Mouse (Mus musculus) forebrain, embryonic 11.5 days (tissue): Measurements from ENCODE around the gene Slco3a1. TPM values are rescaled to one million over a fixed set of nuclear protein-coding genes. Genes with fewer than 3 reads are reported as not detected.

Source experiments
- ATAC-seq: fragments of 200-750 bp; cut with Nextera tagmentation; replicated peaks from 2 replicates; pipeline ENCODE4 v1.8.0; 2017; ENCODE audit warnings: moderate TSS enrichment; ENCODE audit not compliant: low FRiP score
- DNase-seq: peaks from one replicate; pipeline ENCODE4 v3.0.0-alpha.2; 2017; ENCODE audit warnings: low spot score
- H3K27ac ChIP-seq: fragments of 300-500 bp; sonication (generic); 2 replicates; pipeline ENCODE4 v1.5.1; 2014; ENCODE audit warnings: low read depth, low read length
- H3K27me3 ChIP-seq: fragments of 300-500 bp; sonication (generic); 2 replicates; pipeline ENCODE4 v1.6.1; 2014; ENCODE audit warnings: mild to moderate bottlenecking, low read length, mixed read lengths; ENCODE audit not compliant: control insufficient read depth, insufficient read depth
- H3K36me3 ChIP-seq: fragments of 300-500 bp; sonication (generic); 2 replicates; pipeline ENCODE4 v1.6.1; 2014; ENCODE audit warnings: mild to moderate bottlenecking, low read length, moderate library complexity, mixed read lengths; ENCODE audit not compliant: control insufficient read depth, insufficient read depth
- H3K4me1 ChIP-seq: fragments of 300-500 bp; sonication (generic); replicated peaks from 2 replicates; pipeline ENCODE4 v1.6.1; 2014; ENCODE audit warnings: low read length, mixed read lengths; ENCODE audit not compliant: control insufficient read depth, insufficient read depth
- H3K4me2 ChIP-seq: fragments of 300-500 bp; sonication (generic); 2 replicates; pipeline ENCODE4 v1.6.1; 2014; ENCODE audit warnings: low read depth, mild to moderate bottlenecking, low read length, moderate library complexity, mixed read lengths; ENCODE audit not compliant: severe bottlenecking
- H3K4me3 ChIP-seq: fragments of 300-500 bp; sonication (generic); 2 replicates; pipeline ENCODE4 v1.5.1; 2014; ENCODE audit warnings: low read depth, low read length
- H3K9ac ChIP-seq: fragments of 300-500 bp; sonication (generic); 2 replicates; pipeline ENCODE4 v1.6.1; 2014; ENCODE audit warnings: low read length
- H3K9me3 ChIP-seq: fragments of 300-500 bp; sonication (generic); 2 replicates; pipeline ENCODE4 v1.6.1; 2016; ENCODE audit warnings: low read length, mixed read lengths; ENCODE audit not compliant: control insufficient read depth
- WGBS: fragments of 180-500 bp; shearing (Covaris S2); extraction: QIAGEN DNeasy Blood & Tissue Kit; methylation state at CpG from one replicate; pipeline ENCODE4 v1.1.7; 2014; 5-methylcytosine and 5-hydroxymethylcytosine counted together
- polyA plus RNA-seq: library from polyadenylated mRNA; unstranded; fragments of >200 nt; fragmentation: Nextera tagmentation; extraction: Ambion mirVana; gene quantifications from 2 replicates; pipeline ENCODE4 v1.2.1, GENCODE M21; 2014

Gene Slco3a1
- polyA plus RNA-seq, 1 experiment from 2014 or later: 6.1 TPM

DNA sequence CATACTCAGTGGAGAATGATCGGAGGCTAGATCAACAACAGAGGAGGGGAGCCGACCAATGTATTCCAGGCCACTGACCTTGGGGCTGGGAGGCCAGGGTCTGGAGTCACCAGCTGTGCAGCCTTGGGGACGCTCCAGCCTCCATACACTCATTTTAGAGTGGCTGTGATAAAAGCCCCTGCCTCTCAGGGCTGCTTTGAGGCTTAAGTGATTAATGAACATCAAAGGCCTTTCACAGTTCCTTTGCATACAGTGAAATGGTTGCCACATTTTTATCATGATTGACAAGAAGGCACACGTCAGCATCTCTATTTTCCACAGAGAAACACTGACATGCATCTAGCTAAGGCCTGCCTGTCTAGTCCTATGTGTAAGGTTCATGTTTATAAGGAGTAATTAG, 189.0 kb downstream of the Slco3a1 start:
- ATAC-seq: no peak
- Histone ChIP-seq H3K9ac (no peak overlapping the region), H3K4me1 (peaks cover 4% of the 10 kb centered on the region; the same call in 1 of the 2 replicates)

DNA sequence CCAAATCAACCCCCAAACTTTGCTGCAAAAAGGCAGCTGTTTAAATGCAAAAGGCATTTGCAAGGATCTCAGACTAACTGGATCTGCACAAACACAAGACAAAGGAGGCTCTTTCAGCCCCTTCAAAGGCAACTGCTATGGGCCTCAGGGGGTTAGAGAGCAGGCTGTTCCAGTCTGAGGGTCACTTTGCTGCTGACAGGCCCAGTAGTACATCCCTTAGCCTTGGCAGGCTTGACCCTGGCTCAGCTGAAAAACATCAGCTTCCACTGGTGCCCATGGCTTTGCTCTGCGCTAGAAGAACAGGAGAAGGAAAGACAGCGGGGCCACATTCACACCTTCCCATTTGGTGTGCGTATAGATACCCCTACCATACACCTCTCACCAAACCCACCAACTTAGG, 189.6 kb downstream of the Slco3a1 start:
- Histone ChIP-seq H3K4me3 (no peak overlapping the region), H3K4me2 (no peak overlapping the region), H3K9ac (no peak overlapping the region), H3K36me3 (no peaks in the 10 kb centered on the region), H3K4me1 (peaks cover 4% of the 10 kb centered on the region; the same call in 1 of the 2 replicates), H3K9me3 (no peaks in the 10 kb centered on the region), H3K27me3 (no peaks in the 10 kb centered on the region), H3K27ac (no peak overlapping the region)
- DNase-seq (no peak), ATAC-seq (no peak)
- WGBS: 92% methylated on average over 3 of the region's 3 CpGs

More for the DNA sequence above, 189.0 kb downstream of the Slco3a1 start:
- H3K27ac ChIP-seq: no peak overlapping the region
- H3K9me3 ChIP-seq: no peaks in the 10 kb centered on the region
- no peak overlapping the region for H3K4me2 ChIP-seq
- no peaks in the 10 kb centered on the region for H3K27me3 ChIP-seq
- H3K36me3 ChIP-seq: no peaks in the 10 kb centered on the region
- H3K4me3 ChIP-seq: no peak overlapping the region
- 24% methylated on average over 4 of the region's 4 CpGs for WGBS
- no peak for DNase-seq

DNA sequence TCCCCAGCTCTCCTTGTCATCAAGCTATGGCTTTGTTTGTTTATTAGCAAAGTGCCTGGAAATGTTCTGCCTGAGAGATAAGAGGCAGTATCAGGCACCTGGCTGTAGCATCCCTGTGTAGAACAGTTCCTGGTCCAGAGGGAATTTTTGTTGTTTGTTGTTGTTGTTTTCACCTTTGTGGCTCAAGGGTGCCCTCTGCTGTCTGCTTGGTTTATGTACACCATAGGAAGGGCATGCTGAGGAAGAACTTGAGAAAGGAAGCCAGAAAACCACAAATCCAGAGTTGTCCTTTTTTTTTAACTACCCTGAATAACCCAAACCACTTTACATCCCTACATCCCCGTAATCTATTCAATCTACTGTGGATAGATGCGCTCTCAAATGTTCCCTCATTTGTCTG, 191.1 kb downstream of the Slco3a1 start:
- Histone ChIP-seq H3K27ac (no peak overlapping the region), H3K4me3 (no peak overlapping the region), H3K9ac (no peak overlapping the region), H3K9me3 (no peaks in the 10 kb centered on the region), H3K4me2 (no peak overlapping the region), H3K27me3 (no peaks in the 10 kb centered on the region), H3K4me1 (peaks cover 4% of the 10 kb centered on the region; the same call in 1 of the 2 replicates), H3K36me3 (no peaks in the 10 kb centered on the region)
- WGBS: 82% methylated on average over 2 of the region's 2 CpGs
- DNase-seq: peak; percentile 65
- ATAC-seq: no peak

- no peaks in the 10 kb centered on the region for H3K27me3 ChIP-seq
- peaks cover 4% of the 10 kb centered on the region; the same call in 1 of the 2 replicates for H3K4me1 ChIP-seq
- no peak for ATAC-seq
- H3K4me2 ChIP-seq: no peak overlapping the region
- no peak overlapping the region for H3K9ac ChIP-seq
- WGBS: 90% methylated on average over 2 of the region's 2 CpGs
- no peaks in the 10 kb centered on the region for H3K36me3 ChIP-seq
- H3K9me3 ChIP-seq: no peaks in the 10 kb centered on the region
- DNase-seq: no peak
- H3K4me3 ChIP-seq: no peak overlapping the region
- no peak overlapping the region for H3K27ac ChIP-seq
Measured at GRCm38 (mm10) chr7:74361677-74362076, 192.9 kb downstream of the Slco3a1 start.

DNA sequence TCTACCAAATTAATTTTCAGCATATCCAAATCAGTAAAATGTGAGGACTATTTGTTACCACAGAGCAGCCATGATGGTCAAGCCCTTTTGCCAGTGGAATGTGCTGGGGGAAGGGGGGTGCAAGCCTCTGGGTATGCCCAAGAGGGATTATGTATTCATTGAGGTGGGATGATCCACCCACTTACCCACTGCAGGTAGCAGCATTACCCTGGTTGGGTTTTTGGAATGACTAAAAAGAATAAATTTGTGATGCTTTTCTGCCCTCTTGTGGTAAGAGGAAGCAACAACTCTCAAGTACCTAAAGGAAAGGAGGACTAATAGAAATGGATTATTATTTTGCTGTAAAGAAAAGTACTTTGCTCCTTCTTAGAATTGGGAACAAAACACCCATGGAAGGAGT, 197.6 kb downstream of the Slco3a1 start:
- DNase-seq: no peak

GRCm38 (mm10) chr7:74354527-74355256, 199.9 kb downstream of the Slco3a1 start:
- DNase-seq: no peak
- H3K4me2 ChIP-seq: no peak overlapping the region
- no peak overlapping the region for H3K4me3 ChIP-seq
- ATAC-seq: peak; percentile 51; the same call in 1 of the 2 replicates
- no peaks in the 10 kb centered on the region for H3K27me3 ChIP-seq
- H3K27ac ChIP-seq: no peak overlapping the region
- 56% methylated on average over 8 of the region's 8 CpGs for WGBS
- no peaks in the 10 kb centered on the region for H3K9me3 ChIP-seq
- H3K9ac ChIP-seq: peak overlapping the region; percentile 27
- H3K4me1 ChIP-seq: peaks cover 5% of the 10 kb centered on the region; the same call in 1 of the 2 replicates
- no peaks in the 10 kb centered on the region for H3K36me3 ChIP-seq

More for the DNA sequence above, 197.6 kb downstream of the Slco3a1 start:
- H3K36me3 ChIP-seq: no peaks in the 10 kb centered on the region
- no peaks in the 10 kb centered on the region for H3K9me3 ChIP-seq
- no peak overlapping the region for H3K9ac ChIP-seq
- no peak overlapping the region for H3K4me2 ChIP-seq
- ATAC-seq: 0 out of 2 replicates have a peak, but pooled peaks have one; percentile 61
- H3K27ac ChIP-seq: no peak overlapping the region
- H3K27me3 ChIP-seq: no peaks in the 10 kb centered on the region
- H3K4me3 ChIP-seq: no peak overlapping the region
- H3K4me1 ChIP-seq: peaks cover 5% of the 10 kb centered on the region; the same call in 1 of the 2 replicates

- Histone ChIP-seq H3K4me1 (peaks cover 5% of the 10 kb centered on the region; the same call in 1 of the 2 replicates), H3K9ac (peak overlapping the region; percentile 27), H3K4me2 (no peak overlapping the region), H3K9me3 (no peaks in the 10 kb centered on the region), H3K36me3 (no peaks in the 10 kb centered on the region), H3K27me3 (no peaks in the 10 kb centered on the region), H3K27ac (no peak overlapping the region), H3K4me3 (no peak overlapping the region)
- no peak for DNase-seq
- no peak for ATAC-seq
- 79% methylated on average over 13 of the region's 13 CpGs for WGBS
Measured at GRCm38 (mm10) chr7:74353707-74354468, 200.7 kb downstream of the Slco3a1 start.

- H3K36me3 ChIP-seq: no peaks in the 10 kb centered on the region
- no peak for DNase-seq
- ATAC-seq: no peak
- H3K4me3 ChIP-seq: no peak overlapping the region
- 86% methylated on average over 7 of the region's 7 CpGs for WGBS
- H3K27ac ChIP-seq: no peak overlapping the region
- no peak overlapping the region for H3K9ac ChIP-seq
- no peak overlapping the region for H3K4me2 ChIP-seq
- H3K9me3 ChIP-seq: no peaks in the 10 kb centered on the region
- H3K27me3 ChIP-seq: no peaks in the 10 kb centered on the region
- peaks cover 5% of the 10 kb centered on the region; the same call in 1 of the 2 replicates for H3K4me1 ChIP-seq
Measured at GRCm38 (mm10) chr7:74353240-74353639, 201.3 kb downstream of the Slco3a1 start.
